Mouse (Mus musculus) forebrain, embryonic 12.5 days (tissue): ENCODE data around the gene Slc22a29. TPM values are rescaled to one million over a fixed set of nuclear protein-coding genes. Genes with fewer than 3 reads are reported as not detected.
"Not testable (repeated sequence)": the region's sequence is repeated elsewhere in the genome, so short reads cannot be mapped to it uniquely, and the experiment has no call there.

ENCODE experiments used
- ATAC-seq: fragments of 200-750 bp; cut with Nextera tagmentation; 2 replicates; pipeline ENCODE4 v1.8.0; 2017; ENCODE audit warnings: moderate TSS enrichment; ENCODE audit not compliant: low FRiP score
- H3K27ac ChIP-seq: fragments of 300-500 bp; sonication (generic); 2 replicates; pipeline ENCODE4 v1.5.1; 2016; ENCODE audit warnings: mild to moderate bottlenecking
- H3K27me3 ChIP-seq: fragments of 300-500 bp; sonication (generic); 2 replicates; pipeline ENCODE4 v1.6.1; 2016; ENCODE audit warnings: mild to moderate bottlenecking
- H3K36me3 ChIP-seq: fragments of 300-500 bp; sonication (generic); replicated peaks from 2 replicates; pipeline ENCODE4 v1.6.1; 2016; ENCODE audit warnings: mild to moderate bottlenecking
- H3K4me1 ChIP-seq: fragments of 300-500 bp; sonication (generic); 2 replicates; pipeline ENCODE4 v1.6.1; 2016
- H3K4me2 ChIP-seq: fragments of 300-500 bp; sonication (generic); 2 replicates; pipeline ENCODE4 v1.6.1; 2016; ENCODE audit warnings: mild to moderate bottlenecking, moderate library complexity
- H3K4me3 ChIP-seq: fragments of 300-500 bp; sonication (generic); replicated peaks from 2 replicates; pipeline ENCODE4 v1.5.1; 2016; ENCODE audit warnings: mild to moderate bottlenecking
- H3K9ac ChIP-seq: fragments of 300-500 bp; sonication (generic); 2 replicates; pipeline ENCODE4 v1.6.1; 2016; ENCODE audit warnings: mild to moderate bottlenecking
- H3K9me3 ChIP-seq: fragments of 300-500 bp; sonication (generic); 2 replicates; pipeline ENCODE4 v1.6.1; 2016
- WGBS: fragments of 180-500 bp; shearing (Covaris S2); methylation state at CpG from one replicate; pipeline ENCODE4 v1.1.7; 2016; 5-methylcytosine and 5-hydroxymethylcytosine counted together
- polyA plus RNA-seq: library from polyadenylated mRNA; unstranded; fragments of >200 nt; fragmentation: Nextera tagmentation; extraction: Ambion mirVana; gene quantifications from 2 replicates; pipeline ENCODE4 v1.2.1, GENCODE M21; 2016

The Slc22a29 gene
- polyA plus RNA-seq: 0.09 TPM in 1 of 2 replicates, not detected in the other

DNA sequence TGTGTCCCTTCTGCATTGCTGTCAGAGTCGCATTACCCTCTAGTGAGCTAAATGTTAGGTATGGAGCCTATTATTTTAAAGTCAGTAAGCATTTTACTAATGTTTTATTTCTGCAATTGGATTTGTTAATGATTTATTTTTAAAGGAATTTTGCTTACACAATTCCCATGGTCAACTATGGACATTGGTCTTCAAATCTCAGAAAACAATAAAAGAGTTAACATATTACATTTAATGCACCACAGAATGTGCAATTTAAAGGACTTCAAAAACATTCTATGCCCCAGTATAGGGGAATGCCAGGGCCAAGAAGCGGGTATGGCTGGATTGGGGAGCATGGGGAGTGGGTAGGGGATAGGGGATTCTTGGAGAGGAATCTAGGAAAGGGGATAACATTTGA is at the start of gene Slc22a29:
TSS of gene Slc22a29 (minus strand) at position 101 of the 400 bp plus-strand sequence.
- Histone ChIP-seq H3K27ac (no peak within 1 kb of the TSS), H3K36me3 (no peaks in the 10 kb centered on the region), H3K4me2 (no peak within 1 kb of the TSS), H3K4me1 (no peaks in the 10 kb centered on the region), H3K9ac (no peak within 1 kb of the TSS), H3K9me3 (0 out of 2 replicates have a peak, but pooled peaks cover 3% of the 10 kb centered on the region), H3K27me3 (no peaks in the 10 kb centered on the region), H3K4me3 (no peak within 1 kb of the TSS)
- 78% methylated on average over 2 of the region's 2 CpGs for WGBS
- ATAC-seq: no peak

DNA sequence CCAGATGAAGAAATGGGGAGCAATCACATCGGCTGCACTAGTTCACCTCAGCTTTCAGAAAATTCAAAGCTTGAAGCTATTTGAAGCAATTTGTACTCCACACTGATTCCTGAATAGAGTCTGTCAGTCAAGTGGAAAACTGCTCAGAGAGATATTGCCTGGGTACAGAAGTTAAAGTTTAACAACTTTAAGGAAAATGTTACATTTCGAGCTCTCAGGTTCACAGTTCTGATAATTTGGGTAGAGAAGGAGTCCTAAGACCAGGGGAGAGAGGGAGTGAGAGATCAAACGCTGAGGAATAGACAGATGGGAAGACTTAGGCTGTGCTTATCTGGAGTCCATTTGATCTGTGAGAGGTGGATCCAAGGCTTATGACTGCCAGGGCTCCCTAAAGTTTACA is 46.6 kb upstream of the Slc22a29 start:
- ATAC-seq: no peak
- 75% methylated on average over 3 of the region's 3 CpGs for WGBS
- Histone ChIP-seq H3K4me3 (no peak overlapping the region), H3K4me1 (no peaks in the 10 kb centered on the region), H3K27me3 (no peaks in the 10 kb centered on the region), H3K36me3 (no peaks in the 10 kb centered on the region), H3K4me2 (no peak overlapping the region), H3K9ac (no peak overlapping the region), H3K27ac (no peak overlapping the region), H3K9me3 (no peaks in the 10 kb centered on the region)

DNA sequence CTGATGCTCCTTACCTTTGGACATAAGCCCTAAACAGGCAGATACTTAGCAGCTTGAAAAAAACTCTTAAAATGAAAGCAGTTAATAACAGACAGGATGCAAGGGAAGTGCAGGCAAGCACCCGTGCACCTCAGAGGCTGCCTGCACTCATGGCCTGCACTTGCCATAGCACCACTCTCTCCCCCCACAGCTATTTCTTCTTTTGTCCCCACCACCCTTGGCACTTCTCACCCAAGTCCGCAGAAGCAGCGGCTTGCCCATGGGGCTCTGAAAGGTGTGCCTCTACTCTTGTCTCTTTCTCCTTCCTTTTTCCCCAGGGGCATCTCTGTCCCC is 34.0 kb upstream of the Slc22a29 start:
- peak overlapping the region; percentile 44; the same call in 1 of the 2 replicates for H3K9ac ChIP-seq
- WGBS: 30% methylated on average over 3 of the region's 3 CpGs
- no peaks in the 10 kb centered on the region for H3K27me3 ChIP-seq
- H3K4me1 ChIP-seq: no peaks in the 10 kb centered on the region
- peak overlapping the region; percentile 67 for H3K4me2 ChIP-seq
- H3K36me3 ChIP-seq: no peaks in the 10 kb centered on the region
- no peak for ATAC-seq
- peak overlapping the region; percentile 55 for H3K4me3 ChIP-seq
- H3K9me3 ChIP-seq: peaks cover 10% of the 10 kb centered on the region; the same call in 1 of the 2 replicates
- no peak overlapping the region for H3K27ac ChIP-seq

DNA sequence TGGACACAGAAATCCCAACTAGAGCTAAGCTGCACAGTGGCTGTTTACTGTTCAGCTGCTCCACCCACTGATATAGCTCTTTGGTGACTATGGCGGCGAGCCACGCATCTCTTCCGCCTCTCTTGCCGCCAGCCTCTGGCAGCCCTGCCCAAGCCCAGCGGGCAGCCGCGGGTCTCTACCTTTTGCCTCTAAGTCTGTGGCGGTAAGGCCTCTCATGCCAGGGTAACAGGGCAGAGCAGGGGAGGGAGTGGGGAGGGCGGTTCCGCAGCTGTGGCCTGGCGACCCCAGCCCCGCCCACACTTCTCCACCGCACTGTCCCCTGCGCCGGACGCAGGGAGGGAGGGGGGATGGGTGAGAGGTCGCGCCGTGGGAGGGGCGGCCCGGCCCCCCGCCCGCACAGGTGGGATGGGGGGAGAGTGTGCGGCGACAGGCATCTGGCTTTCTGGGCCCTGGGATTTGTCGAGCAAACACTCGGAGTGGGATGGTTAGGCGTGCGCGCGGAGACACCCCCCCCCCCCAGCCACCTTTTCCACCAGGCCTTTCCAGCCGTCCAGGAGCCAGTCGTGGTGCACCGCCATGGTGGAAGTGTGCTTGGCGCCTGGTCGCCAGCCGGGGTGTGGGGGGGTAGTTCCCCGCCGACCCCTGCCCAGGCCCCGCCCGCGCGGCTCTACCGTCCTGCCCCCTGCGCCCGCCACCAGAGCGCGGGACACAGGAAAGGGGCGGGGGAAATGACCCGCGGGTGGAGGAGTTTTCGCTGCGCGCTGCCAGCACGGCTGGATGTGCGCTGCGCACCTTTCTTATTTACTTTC is 33.4 kb upstream of the Slc22a29 start:
- WGBS: 11% methylated on average over 58 of the region's 58 CpGs
- Histone ChIP-seq H3K27me3 (no peaks in the 10 kb centered on the region), H3K9me3 (peaks cover 10% of the 10 kb centered on the region; the same call in 1 of the 2 replicates), H3K27ac (peak overlapping the region; percentile 38; the same call in 1 of the 2 replicates), H3K4me2 (peak overlapping the region; percentile 67), H3K36me3 (no peaks in the 10 kb centered on the region), H3K4me1 (no peaks in the 10 kb centered on the region), H3K9ac (peak overlapping the region; percentile 44; the same call in 1 of the 2 replicates), H3K4me3 (peak overlapping the region; percentile 55)
- ATAC-seq: peak; percentile 90

DNA sequence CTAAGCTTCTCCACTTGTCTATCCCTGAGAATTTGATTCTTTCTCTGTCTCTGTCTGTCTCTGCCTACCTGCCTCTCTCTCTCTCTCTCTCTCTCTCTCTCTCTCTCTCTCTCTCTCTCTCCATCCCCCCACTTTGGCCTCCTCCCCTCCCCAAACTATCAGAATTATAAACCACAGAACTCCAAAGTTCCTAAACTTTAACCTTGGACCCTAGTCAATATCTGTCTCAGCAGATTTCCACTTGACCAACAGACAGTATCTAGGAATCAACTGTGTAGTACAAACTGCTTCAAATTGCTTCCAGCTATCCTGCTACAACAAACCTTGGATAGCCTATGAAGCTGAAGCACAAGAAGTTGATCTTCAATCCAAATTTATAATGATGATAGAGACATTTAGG is 10.2 kb upstream of the Slc22a29 start:
- Histone ChIP-seq H3K4me3 (no peak overlapping the region), H3K36me3 (no peaks in the 10 kb centered on the region), H3K9me3 (peaks cover 14% of the 10 kb centered on the region; the same call in 1 of the 2 replicates), H3K27ac (no peak overlapping the region), H3K9ac (no peak overlapping the region), H3K4me2 (no peak overlapping the region), H3K4me1 (no peaks in the 10 kb centered on the region), H3K27me3 (no peaks in the 10 kb centered on the region)
- no peak for ATAC-seq

DNA sequence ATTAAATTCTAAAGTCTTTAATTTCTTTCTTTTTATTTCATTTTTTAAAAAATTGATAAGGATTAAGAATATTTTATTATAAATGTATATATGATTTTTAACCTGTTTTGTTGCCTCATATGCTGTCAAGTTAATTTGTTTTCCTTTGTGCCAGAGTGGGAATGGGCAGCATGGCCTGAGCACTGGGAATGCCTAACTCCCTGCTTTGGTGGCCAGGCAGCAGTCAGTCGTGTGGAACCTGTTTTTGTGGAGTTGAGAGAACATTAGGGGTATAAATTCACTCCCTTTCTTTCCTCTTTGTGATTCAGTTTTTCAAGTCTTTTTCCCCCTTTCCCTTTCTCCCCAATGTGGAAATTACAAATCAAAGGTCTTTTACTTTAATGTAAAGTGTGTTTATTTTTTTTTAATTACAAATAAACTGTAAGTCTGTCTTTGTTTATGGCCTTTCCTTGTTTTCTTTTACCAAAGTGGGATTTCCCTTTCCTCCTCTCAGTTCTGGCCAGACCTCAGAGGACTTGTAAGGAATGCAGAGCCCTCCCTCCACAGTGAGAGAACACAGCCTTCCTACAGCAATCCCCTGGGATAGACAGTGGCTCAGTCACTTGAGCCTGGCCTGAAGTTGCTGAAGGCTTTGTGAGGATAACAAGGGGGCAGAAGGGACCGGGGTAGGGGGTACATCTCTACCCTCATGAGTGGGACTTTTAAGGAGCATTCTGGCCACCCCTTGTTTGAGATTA is 69.7 kb downstream of the Slc22a29 start:
- no peaks in the 10 kb centered on the region for H3K36me3 ChIP-seq
- peaks cover 29% of the 10 kb centered on the region for H3K9me3 ChIP-seq
- H3K27me3 ChIP-seq: no peaks in the 10 kb centered on the region
- no peak overlapping the region for H3K27ac ChIP-seq
- no peaks in the 10 kb centered on the region for H3K4me1 ChIP-seq
- no peak overlapping the region for H3K9ac ChIP-seq
- H3K4me2 ChIP-seq: no peak overlapping the region
- no peak for ATAC-seq
- 65% methylated on average over 2 of the region's 2 CpGs for WGBS
- no peak overlapping the region for H3K4me3 ChIP-seq

DNA sequence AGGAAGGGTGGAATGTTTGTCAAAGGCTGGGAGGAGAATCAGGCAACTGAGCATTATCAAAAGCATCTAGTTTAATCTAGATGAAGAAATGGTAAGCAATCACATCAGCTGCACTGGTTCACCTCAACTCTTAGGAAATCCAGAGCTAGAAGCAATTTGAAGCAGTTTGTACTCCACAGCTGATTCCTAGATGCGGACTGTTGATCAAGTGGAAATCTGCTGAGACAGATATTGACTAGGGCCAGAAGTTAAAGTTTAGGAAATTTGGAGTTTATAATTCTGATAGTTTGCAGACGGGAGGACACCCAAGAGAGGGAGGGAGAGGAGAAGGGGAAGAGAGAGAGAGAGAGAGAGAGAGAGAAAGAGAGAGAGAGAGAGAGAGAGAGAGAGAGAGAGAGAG is 76.0 kb downstream of the Slc22a29 start:
- H3K27ac ChIP-seq, H3K36me3 ChIP-seq, H3K9ac ChIP-seq, H3K4me2 ChIP-seq, H3K27me3 ChIP-seq, H3K4me1 ChIP-seq, ATAC-seq, H3K4me3 ChIP-seq: not testable (repeated sequence)
- H3K9me3 ChIP-seq: peaks cover 21% of the 10 kb centered on the region; the same call in 1 of the 2 replicates
- 89% methylated on average over 2 of the region's 2 CpGs for WGBS

DNA sequence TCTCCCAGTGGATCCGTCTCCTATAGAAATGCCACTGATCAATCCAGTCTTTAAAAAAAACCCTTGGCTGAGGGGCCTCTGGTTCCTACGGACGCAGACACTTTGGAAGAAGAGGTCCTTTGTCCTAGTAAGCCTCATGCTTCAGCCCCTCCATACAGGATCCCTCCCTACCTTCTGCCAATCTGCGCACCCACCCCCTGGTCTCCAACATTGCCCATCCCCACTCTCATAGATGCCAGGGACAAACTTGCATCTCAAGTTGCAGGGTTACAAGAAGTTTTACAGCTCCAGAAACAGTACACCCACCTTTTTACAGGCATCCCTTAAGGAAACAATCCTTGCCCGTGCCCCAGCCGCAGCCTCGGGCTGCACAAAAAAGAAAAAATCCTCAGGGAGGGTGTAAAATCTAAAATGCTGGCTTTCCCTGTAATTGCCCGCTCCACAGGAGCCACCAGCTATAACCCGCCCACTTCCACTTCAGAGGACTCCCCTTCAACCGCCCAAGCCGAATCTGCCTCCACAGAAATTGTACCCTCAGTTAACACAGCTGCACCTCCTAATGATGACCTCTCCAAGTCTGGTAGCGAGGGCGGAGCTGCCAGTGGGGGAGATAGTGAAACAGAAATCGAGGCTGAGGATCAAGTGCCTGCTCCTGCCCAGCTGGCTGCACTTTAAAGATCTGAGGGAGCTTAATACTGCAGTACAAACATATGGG is 84.4 kb downstream of the Slc22a29 start:
- not testable (repeated sequence) for H3K4me3 ChIP-seq, H3K4me1 ChIP-seq, H3K27ac ChIP-seq, H3K4me2 ChIP-seq, ATAC-seq, H3K9ac ChIP-seq, H3K27me3 ChIP-seq, H3K36me3 ChIP-seq
- peaks cover 10% of the 10 kb centered on the region for H3K9me3 ChIP-seq
- WGBS: 80% methylated on average over 14 of the region's 14 CpGs

DNA sequence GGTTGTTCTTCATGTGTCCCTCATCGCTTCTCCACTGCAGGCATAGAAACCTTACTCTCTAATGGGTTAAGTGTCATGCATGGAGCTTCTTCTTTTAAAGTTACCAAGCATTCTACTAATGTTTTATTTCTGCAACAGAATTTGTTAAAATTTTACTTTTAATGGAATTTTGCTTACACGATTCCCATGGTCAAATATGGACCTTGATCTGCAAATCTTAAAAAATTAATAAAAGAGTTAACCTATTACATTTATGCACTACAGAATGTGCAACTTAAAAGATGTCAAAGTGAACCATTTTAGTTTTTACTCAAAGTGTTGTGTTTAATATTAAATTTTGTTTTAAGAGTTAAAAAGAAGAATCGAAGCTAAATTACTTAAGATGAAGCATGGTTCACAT is 86.8 kb downstream of the Slc22a29 start, which contains the start of gene Slc22a28:
TSS of gene Slc22a28 (minus strand) at position 102 of the 400 bp plus-strand sequence.
- H3K4me2 ChIP-seq, H3K4me3 ChIP-seq, H3K9ac ChIP-seq, H3K27me3 ChIP-seq, H3K27ac ChIP-seq, H3K4me1 ChIP-seq, H3K36me3 ChIP-seq, ATAC-seq: not testable (repeated sequence)
- peaks cover 16% of the 10 kb centered on the region for H3K9me3 ChIP-seq
- WGBS: 86% methylated on average over 2 of the region's 3 CpGs

Other genes starting within 250 kb of the Slc22a29 start
- not detected in 2 replicates for gene Slc22a28, start 86.9 kb downstream of the Slc22a29 start, polyA plus RNA-seq
- not detected in 2 replicates for gene Slc22a30, start 186.2 kb upstream of the Slc22a29 start, polyA plus RNA-seq